Mouse (Mus musculus) limb, embryonic 11.5 days (tissue): ENCODE measurements at regions not wholly inside any gene's neighbourhood (a gene's known extent, or its start where the extent isn't known, plus 50 kb on each side); places are given as distances from the start of the nearest gene placed in this dataset.
A peak's percentile ranks its signal among the peaks of the same experiment; 100 is the strongest.

Experiments
- ATAC-seq: fragments of 200-750 bp; cut with Nextera tagmentation; 2 replicates; pipeline ENCODE4 v1.8.0; 2017; ENCODE audit warnings: low read depth; ENCODE audit not compliant: insufficient number of reproducible peaks, low FRiP score, low TSS enrichment
- DNase-seq: peaks from one replicate; pipeline ENCODE4 v3.0.0-alpha.2; 2015; ENCODE audit warnings: low spot score
- H3K27ac ChIP-seq: fragments of 300-500 bp; sonication (generic); replicated peaks from 2 replicates; pipeline ENCODE4 v1.5.1; 2014; ENCODE audit warnings: low read depth, mild to moderate bottlenecking, low read length
- H3K27me3 ChIP-seq: fragments of 300-500 bp; sonication (generic); 2 replicates; pipeline ENCODE4 v1.6.1; 2014; ENCODE audit warnings: mild to moderate bottlenecking, low read length, mixed read lengths; ENCODE audit not compliant: control insufficient read depth, insufficient read depth
- H3K36me3 ChIP-seq: fragments of 300-500 bp; sonication (generic); 2 replicates; pipeline ENCODE4 v1.6.1; 2014; ENCODE audit warnings: mild to moderate bottlenecking, low read length, moderate library complexity, mixed read lengths; ENCODE audit not compliant: control insufficient read depth, insufficient read depth
- H3K4me1 ChIP-seq: fragments of 300-500 bp; sonication (generic); 2 replicates; pipeline ENCODE4 v1.6.1; 2014; ENCODE audit warnings: low read length, mixed read lengths; ENCODE audit not compliant: control insufficient read depth, insufficient read depth
- H3K4me2 ChIP-seq: fragments of 300-500 bp; sonication (generic); 2 replicates; pipeline ENCODE4 v1.6.1; 2014; ENCODE audit warnings: low read depth, mild to moderate bottlenecking, moderate library complexity; ENCODE audit not compliant: severe bottlenecking
- H3K4me3 ChIP-seq: fragments of 300-500 bp; sonication (generic); 2 replicates; pipeline ENCODE4 v1.5.1; 2014; ENCODE audit warnings: low read depth, low read length
- H3K9ac ChIP-seq: fragments of 300-500 bp; sonication (generic); 2 replicates; pipeline ENCODE4 v1.6.1; 2014; ENCODE audit warnings: mild to moderate bottlenecking, low read length
- H3K9me3 ChIP-seq: fragments of 300-500 bp; sonication (generic); 2 replicates; pipeline ENCODE4 v1.6.1; 2016; ENCODE audit warnings: low read length; ENCODE audit not compliant: control insufficient read depth
- WGBS: fragments of 180-500 bp; shearing (Covaris S2); extraction: QIAGEN DNeasy Blood & Tissue Kit; methylation state at CpG from one replicate; pipeline ENCODE4 v1.1.7; 2014; 5-methylcytosine and 5-hydroxymethylcytosine counted together

DNA sequence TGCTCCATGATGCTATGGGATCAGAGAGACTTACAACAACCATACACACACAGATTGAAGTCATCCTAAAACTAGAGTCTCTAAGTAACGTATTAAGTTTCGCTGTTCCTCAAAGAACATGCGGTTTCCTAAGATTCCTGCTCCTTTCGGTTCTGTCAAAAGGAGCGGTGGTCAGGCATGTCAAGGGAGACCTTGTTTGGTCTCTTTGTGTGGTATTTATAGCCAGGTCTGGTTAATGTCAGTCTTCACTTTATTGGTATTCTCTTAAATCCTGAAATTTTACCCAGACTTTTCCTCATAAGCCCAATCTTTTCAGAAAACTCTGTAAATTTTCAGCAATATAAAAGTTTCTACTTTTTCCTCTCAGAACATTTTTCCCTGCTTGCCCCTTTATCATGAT is 166.5 kb downstream of the Isl1 start:
- Histone ChIP-seq H3K4me1 (no peaks in the 10 kb centered on the region), H3K9me3 (no peaks in the 10 kb centered on the region), H3K36me3 (no peaks in the 10 kb centered on the region), H3K9ac (no peak overlapping the region), H3K27me3 (no peaks in the 10 kb centered on the region), H3K27ac (no peak overlapping the region), H3K4me3 (no peak overlapping the region), H3K4me2 (no peak overlapping the region)
- ATAC-seq (peak; percentile 77; the same call in 1 of the 2 replicates), DNase-seq (no peak)
- WGBS, result 16% methylated on average over 5 of the region's 5 CpGs

DNA sequence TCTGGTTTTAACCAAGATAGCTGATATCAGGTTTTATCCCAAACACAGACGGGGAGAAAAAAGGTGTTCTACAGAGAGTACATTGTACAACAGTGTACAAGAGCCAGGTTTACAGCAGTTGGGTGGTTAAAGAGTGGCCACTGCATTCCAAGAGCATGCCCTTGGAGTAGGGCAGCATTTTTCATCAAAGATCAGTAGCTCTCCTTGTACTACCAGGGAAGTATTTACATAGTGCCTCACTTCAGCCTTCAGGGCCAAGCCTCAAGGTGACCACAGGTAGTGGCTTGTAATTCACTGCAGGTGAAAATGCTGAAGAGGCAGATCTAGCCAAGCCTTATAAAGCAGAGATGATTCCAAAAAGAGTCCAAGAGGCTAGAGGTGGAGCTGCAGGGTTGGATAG is 190.8 kb downstream of the Isl1 start:
- Histone ChIP-seq H3K36me3 (no peaks in the 10 kb centered on the region), H3K4me2 (no peak overlapping the region), H3K4me1 (no peaks in the 10 kb centered on the region), H3K9me3 (no peaks in the 10 kb centered on the region), H3K27me3 (no peaks in the 10 kb centered on the region), H3K27ac (no peak overlapping the region), H3K9ac (no peak overlapping the region), H3K4me3 (no peak overlapping the region)
- 86% methylated on average over 1 of the region's 1 CpGs for WGBS
- DNase-seq (no peak), ATAC-seq (no peak)

- H3K4me2 ChIP-seq, result no peak overlapping the region
- ATAC-seq (no peak), DNase-seq (no peak)
- H3K4me3 ChIP-seq, result no peak overlapping the region
- H3K9ac ChIP-seq, result no peak overlapping the region
- WGBS, result 85% methylated on average over 7 of the region's 7 CpGs
- no peak overlapping the region for H3K27ac ChIP-seq
- H3K36me3 ChIP-seq, result no peaks in the 10 kb centered on the region
- no peaks in the 10 kb centered on the region for H3K27me3 ChIP-seq
- no peaks in the 10 kb centered on the region for H3K9me3 ChIP-seq
- H3K4me1 ChIP-seq, result no peaks in the 10 kb centered on the region
Observed at GRCm38 (mm10) chr13:116111032-116111808, 198.3 kb downstream of the Isl1 start.

DNA sequence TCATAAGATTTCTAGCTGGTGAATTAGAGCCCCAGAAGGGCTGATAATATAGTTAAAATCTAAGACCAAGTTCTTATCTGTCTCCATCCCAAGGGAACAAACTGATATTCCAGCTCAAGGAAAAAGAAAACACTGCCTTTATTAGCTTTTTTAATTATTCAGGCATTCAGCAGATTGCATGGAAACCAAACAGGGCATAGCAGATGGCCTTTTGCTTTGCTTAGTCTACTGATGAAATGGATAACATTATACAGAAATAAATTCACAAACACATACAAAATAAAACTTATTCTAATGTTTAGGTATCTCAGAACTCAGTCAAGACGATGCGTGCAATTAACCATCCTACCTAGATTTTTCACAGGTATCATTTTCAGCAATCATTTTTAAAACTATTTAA is 198.9 kb downstream of the Isl1 start:
- no peaks in the 10 kb centered on the region for H3K27me3 ChIP-seq
- no peak overlapping the region for H3K4me2 ChIP-seq
- ATAC-seq, result no peak
- no peak for DNase-seq
- H3K4me3 ChIP-seq, result no peak overlapping the region
- H3K9me3 ChIP-seq, result no peaks in the 10 kb centered on the region
- H3K9ac ChIP-seq, result no peak overlapping the region
- no peaks in the 10 kb centered on the region for H3K36me3 ChIP-seq
- 96% methylated on average over 2 of the region's 2 CpGs for WGBS
- no peak overlapping the region for H3K27ac ChIP-seq
- no peaks in the 10 kb centered on the region for H3K4me1 ChIP-seq

DNA sequence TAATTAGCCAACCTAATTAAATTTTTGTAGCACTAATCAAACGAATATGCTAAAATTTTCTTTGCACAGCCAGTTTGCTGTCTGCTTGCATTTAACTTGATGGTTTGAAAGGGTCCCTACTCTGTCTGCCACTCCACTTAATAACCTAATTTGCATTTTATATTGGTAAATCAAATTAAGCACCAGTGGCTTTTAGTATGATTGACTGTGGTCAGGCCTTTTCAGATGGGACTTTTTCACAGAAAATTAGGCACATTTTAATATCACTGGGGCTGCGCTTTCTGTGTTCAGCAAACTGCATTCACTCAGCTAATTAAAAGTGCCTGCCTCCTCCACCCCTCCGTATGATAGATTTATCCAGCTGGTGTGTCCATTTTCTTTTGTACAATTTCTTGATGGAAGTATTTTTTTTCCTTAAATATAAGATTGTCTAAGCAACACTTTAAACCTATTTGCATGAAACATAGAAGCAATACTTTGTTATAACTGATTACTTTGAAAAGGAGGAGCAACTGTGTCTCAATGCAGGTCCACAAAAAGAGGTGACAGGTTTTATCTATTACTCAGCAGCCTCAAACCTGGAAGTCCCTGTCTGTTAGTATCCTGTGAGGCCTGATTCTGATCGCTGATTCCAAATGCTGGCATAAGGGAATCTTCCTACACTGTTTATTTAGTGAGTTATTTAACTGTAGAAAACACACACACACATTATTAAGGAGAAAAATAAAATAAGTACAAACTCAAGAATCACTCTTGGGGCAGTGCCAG is 221.8 kb downstream of the Isl1 start:
- WGBS, result 66% methylated on average over 4 of the region's 4 CpGs
- H3K4me2 ChIP-seq, result no peak overlapping the region

DNA sequence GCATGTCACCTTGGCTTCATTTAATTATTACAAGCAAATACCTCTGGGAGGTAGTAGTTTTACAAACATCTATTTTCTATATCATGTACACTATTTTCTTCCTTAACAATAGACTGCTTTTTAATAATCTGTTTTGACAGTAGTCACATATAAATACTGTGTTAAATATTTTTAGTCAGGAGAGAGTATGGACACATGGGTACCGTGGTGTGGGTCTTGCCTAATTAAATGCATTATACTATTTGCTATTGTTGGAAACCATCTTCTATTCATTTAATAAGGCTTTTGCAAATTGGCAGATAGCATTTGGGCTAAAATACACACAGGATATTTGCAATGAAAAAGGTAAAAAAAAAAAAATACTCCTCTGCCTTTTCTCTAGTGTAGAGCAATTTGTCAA is 222.3 kb downstream of the Isl1 start:
- 74% methylated on average over 1 of the region's 1 CpGs for WGBS
- Histone ChIP-seq H3K36me3 (no peaks in the 10 kb centered on the region), H3K27me3 (no peaks in the 10 kb centered on the region), H3K9ac (no peak overlapping the region), H3K4me3 (no peak overlapping the region), H3K4me2 (no peak overlapping the region), H3K4me1 (no peaks in the 10 kb centered on the region), H3K9me3 (no peaks in the 10 kb centered on the region), H3K27ac (no peak overlapping the region)
- ATAC-seq (no peak), DNase-seq (no peak)

More for the DNA sequence above, 221.8 kb downstream of the Isl1 start:
- Histone ChIP-seq H3K9me3 (no peaks in the 10 kb centered on the region), H3K27ac (no peak overlapping the region), H3K4me3 (no peak overlapping the region), H3K27me3 (no peaks in the 10 kb centered on the region), H3K4me1 (no peaks in the 10 kb centered on the region), H3K36me3 (no peaks in the 10 kb centered on the region), H3K9ac (no peak overlapping the region)
- ATAC-seq, result no peak
- no peak for DNase-seq

GRCm38 (mm10) chr13:116056976-116057647 is 252.4 kb downstream of the Isl1 start:
- 81% methylated on average over 5 of the region's 5 CpGs for WGBS
- no peaks in the 10 kb centered on the region for H3K27me3 ChIP-seq
- no peak overlapping the region for H3K9ac ChIP-seq
- DNase-seq, result no peak
- H3K27ac ChIP-seq, result no peak overlapping the region
- no peaks in the 10 kb centered on the region for H3K9me3 ChIP-seq
- H3K36me3 ChIP-seq, result no peaks in the 10 kb centered on the region
- H3K4me2 ChIP-seq, result no peak overlapping the region
- no peaks in the 10 kb centered on the region for H3K4me1 ChIP-seq
- ATAC-seq, result no peak
- no peak overlapping the region for H3K4me3 ChIP-seq

DNA sequence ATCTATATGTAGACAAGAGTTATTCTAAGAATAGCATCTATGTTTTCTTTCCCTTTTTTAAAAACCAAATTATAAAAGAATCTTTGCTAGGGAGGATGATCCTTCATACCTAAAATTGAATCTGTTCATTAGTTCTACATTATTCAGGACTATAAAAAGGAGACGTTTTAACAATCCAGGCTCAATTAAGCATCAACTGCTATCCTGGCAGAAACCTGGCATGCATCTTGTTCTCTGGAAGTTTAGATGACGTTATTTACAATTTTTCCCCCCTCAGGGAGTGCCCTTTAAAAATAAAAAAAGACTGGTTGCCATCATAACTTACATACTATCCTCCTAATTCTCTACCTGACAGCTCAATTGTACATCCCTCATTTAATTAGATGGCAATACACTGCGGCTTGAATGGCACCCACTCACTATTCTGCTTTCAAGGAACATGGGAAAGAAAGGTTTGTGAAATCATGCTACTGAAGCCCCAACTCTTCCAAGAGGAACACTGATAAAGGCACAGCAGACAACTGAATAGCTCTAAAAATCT is 253.3 kb downstream of the Isl1 start:
- Histone ChIP-seq H3K4me3 (no peak overlapping the region), H3K27ac (no peak overlapping the region), H3K36me3 (no peaks in the 10 kb centered on the region), H3K9ac (no peak overlapping the region), H3K9me3 (no peaks in the 10 kb centered on the region), H3K4me1 (no peaks in the 10 kb centered on the region), H3K27me3 (no peaks in the 10 kb centered on the region), H3K4me2 (no peak overlapping the region)
- ATAC-seq (no peak), DNase-seq (no peak)
- WGBS, result 67% methylated on average over 3 of the region's 3 CpGs
